Comparison of ENCODE assay signal across 17 mouse cellular contexts in the genomic region with DNA sequence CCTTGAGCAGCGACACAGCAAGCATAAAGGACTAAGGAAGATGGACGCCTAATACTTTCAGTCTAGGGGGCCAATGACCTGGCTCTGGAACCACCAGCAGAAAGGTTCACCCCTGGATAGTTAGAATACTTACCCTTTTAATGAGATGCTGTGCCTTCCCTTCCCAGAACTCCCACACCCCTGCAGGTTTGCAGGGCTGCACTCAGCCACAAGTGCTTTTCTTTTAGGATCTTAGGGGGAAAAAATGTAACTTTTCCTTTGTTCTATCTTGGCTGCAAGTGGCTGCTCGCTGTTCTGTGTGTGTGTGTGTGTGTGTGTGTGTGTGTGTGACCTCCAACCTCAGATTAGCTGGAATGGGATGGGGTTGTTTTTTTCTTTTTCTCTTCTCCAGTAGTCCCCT. TPM values are rescaled to one million over a fixed set of nuclear protein-coding genes. Genes with fewer than 3 reads are reported as not detected.
DNase-seq lines count a peak whose midpoint lies in the region; ATAC-seq lines count a peak whose summit lies in the region.
"Had no signal": no experiment of that assay in that cellular context is flagged by ENCODE, and none has a peak within 500 bp of the region (broad histone marks: within the 10 kb centered on the region; RNA-seq: fewer than 3 reads in every experiment).

No protein-coding gene starts in this region.

- no peak overlapping the region for H3K4me2 ChIP-seq in forebrain, embryonic 11.5 days (ENCODE audit: low read depth, low read length, severe bottlenecking)
- peak overlapping the region; percentile 29 for H3K4me2 ChIP-seq in hindbrain, embryonic 16.5 days (ENCODE audit: low read length)
- H3K4me2 ChIP-seq in neural tube, embryonic 14.5 days (ENCODE audit: low read depth, low read length) = peak overlapping the region; percentile 67; the same call in 1 of the 2 replicates
- H3K4me2 ChIP-seq: liver, embryonic 11.5 days; stomach, embryonic 15.5 days had no signal

- H3K27ac ChIP-seq in heart, embryonic 10.5 days = peak overlapping the region; percentile 17
- H3K27ac ChIP-seq in forebrain, embryonic 11.5 days (ENCODE audit: low read depth, low read length) = no peak overlapping the region
- peak overlapping the region; percentile 98 for H3K27ac ChIP-seq in hindbrain, embryonic 16.5 days (ENCODE audit: low read depth, low read length)
- H3K27ac ChIP-seq in neural tube, embryonic 14.5 days (ENCODE audit: low read depth, low read length) = peak overlapping the region; percentile 97; the same call in 1 of the 2 replicates

- no peak overlapping the region for H3K4me3 ChIP-seq in heart, embryonic 10.5 days
- H3K4me3 ChIP-seq in forebrain, embryonic 11.5 days (ENCODE audit: low read depth, low read length) = no peak overlapping the region
- no peak overlapping the region for H3K4me3 ChIP-seq in hindbrain, embryonic 16.5 days (ENCODE audit: low read length)
- H3K4me3 ChIP-seq in neural tube, embryonic 14.5 days (ENCODE audit: low read depth, low read length) = no peak overlapping the region
- H3K4me3 ChIP-seq: stomach, embryonic 15.5 days had no signal

- no peaks in the 10 kb centered on the region for H3K36me3 ChIP-seq in heart, embryonic 10.5 days
- no peaks in the 10 kb centered on the region for H3K36me3 ChIP-seq in forebrain, embryonic 11.5 days (ENCODE audit: control insufficient read depth, insufficient read depth, low read length)
- H3K36me3 ChIP-seq in hindbrain, embryonic 16.5 days (ENCODE audit: control insufficient read depth, insufficient read depth, low read length) = no peaks in the 10 kb centered on the region
- H3K36me3 ChIP-seq in neural tube, embryonic 14.5 days (ENCODE audit: control insufficient read depth, insufficient read depth, low read length) = no peaks in the 10 kb centered on the region
- H3K36me3 ChIP-seq: stomach, embryonic 15.5 days had no signal

- ATAC-seq in forebrain, embryonic 11.5 days (replicated peaks; ENCODE audit: low FRiP score) = no peak
- no peak for ATAC-seq in hindbrain, embryonic 16.5 days
- ATAC-seq in neural tube, embryonic 14.5 days (ENCODE audit: low read depth) = no peak

- H3K9me3 ChIP-seq in heart, embryonic 10.5 days = no peaks in the 10 kb centered on the region
- no peaks in the 10 kb centered on the region for H3K9me3 ChIP-seq in forebrain, embryonic 11.5 days (ENCODE audit: control insufficient read depth, low read length)
- H3K9me3 ChIP-seq in hindbrain, embryonic 16.5 days (ENCODE audit: control insufficient read depth, low read length) = no peaks in the 10 kb centered on the region
- H3K9me3 ChIP-seq in neural tube, embryonic 14.5 days (ENCODE audit: control insufficient read depth, low read length) = no peaks in the 10 kb centered on the region
- H3K9me3 ChIP-seq: stomach, embryonic 15.5 days had no signal

- WGBS in heart, embryonic 10.5 days = 76% methylated on average over 3 of the region's 3 CpGs
- 58% methylated on average over 3 of the region's 3 CpGs for WGBS in forebrain, embryonic 11.5 days
- 51% methylated on average over 3 of the region's 3 CpGs for WGBS in hindbrain, embryonic 16.5 days
- 55% methylated on average over 3 of the region's 3 CpGs for WGBS in neural tube, embryonic 14.5 days

- H3K4me1 ChIP-seq in heart, embryonic 10.5 days = peaks cover 77% of the 10 kb centered on the region
- H3K4me1 ChIP-seq in forebrain, embryonic 11.5 days (replicated peaks; ENCODE audit: control insufficient read depth, insufficient read depth, low read length) = peaks cover 68% of the 10 kb centered on the region
- peaks cover 55% of the 10 kb centered on the region for H3K4me1 ChIP-seq in hindbrain, embryonic 16.5 days (ENCODE audit: control insufficient read depth, insufficient read depth, low read depth, low read length)
- H3K4me1 ChIP-seq in neural tube, embryonic 14.5 days (ENCODE audit: control insufficient read depth, insufficient read depth, low read length) = peaks cover 57% of the 10 kb centered on the region

- no peak overlapping the region for H3K9ac ChIP-seq in forebrain, embryonic 11.5 days (ENCODE audit: low read length)
- 0 out of 2 replicates have a peak overlapping the region, but pooled peaks have one; percentile 3 for H3K9ac ChIP-seq in hindbrain, embryonic 16.5 days (ENCODE audit: low read depth, low read length)
- H3K9ac ChIP-seq in neural tube, embryonic 14.5 days (replicated peaks; ENCODE audit: low read depth, low read length) = peak overlapping the region; percentile 83; the same call in 1 of the 2 replicates
- H3K9ac ChIP-seq: stomach, embryonic 15.5 days had no signal

- DNase-seq in heart, embryonic 10.5 days (ENCODE audit: low spot score) = no peak
- DNase-seq in heart, postnatal 4 days = no peak
- peak; percentile 47 for DNase-seq in forebrain, embryonic 11.5 days (ENCODE audit: low spot score)
- no peak for DNase-seq in embryo, embryonic 10.5 days (ENCODE audit: low spot score)
- no peak for DNase-seq in thymus, postnatal 10 days (ENCODE audit: low spot score in 2 of 2)
- DNase-seq in urinary bladder, postnatal 4 days (ENCODE audit: low spot score in 2 of 2) = no peak
- DNase-seq: adrenal gland, postnatal 14 days; gastrocnemius, postnatal 36 days; heart, postnatal 36 days; kidney, postnatal 36 days; lung, postnatal 14 days; right cerebral cortex, postnatal 25 days had no signal

- no peaks in the 10 kb centered on the region for H3K27me3 ChIP-seq in heart, embryonic 10.5 days (ENCODE audit: insufficient read depth, poor library complexity, severe bottlenecking)
- H3K27me3 ChIP-seq in forebrain, embryonic 11.5 days (ENCODE audit: control insufficient read depth, insufficient read depth, low read length) = no peaks in the 10 kb centered on the region
- no peaks in the 10 kb centered on the region for H3K27me3 ChIP-seq in hindbrain, embryonic 16.5 days (replicated peaks; ENCODE audit: control insufficient read depth, insufficient read depth, low read length)
- H3K27me3 ChIP-seq in neural tube, embryonic 14.5 days (ENCODE audit: control insufficient read depth, insufficient read depth, low read length) = no peaks in the 10 kb centered on the region
- H3K27me3 ChIP-seq: stomach, embryonic 15.5 days had no signal

RNA-seq across cellular contexts. Expression of a gene that starts 35.3 kb away (rescaled TPM):
- 1,319 and 1,394 TPM in 2 replicates for polyA plus RNA-seq in heart, embryonic 10.5 days (2016; fragmentation: Nextera tagmentation; extraction: Ambion mirVana)
- 100 to 1,000 TPM; 435 TPM for total RNA-seq in heart, postnatal 4 days (2021)
- 5,083 and 5,852 TPM in 2 replicates for polyA plus RNA-seq in forebrain, embryonic 11.5 days (2014; fragmentation: Nextera tagmentation; extraction: Ambion mirVana)
- 15,480 and 15,543 TPM in 2 replicates for polyA plus RNA-seq in hindbrain, embryonic 16.5 days (2015; fragmentation: Nextera tagmentation; extraction: Ambion mirVana)
- polyA plus RNA-seq in neural tube, embryonic 14.5 days (2014; fragmentation: Nextera tagmentation; extraction: Ambion mirVana) = 13,706 and 14,496 TPM in 2 replicates

RNA-seq across cellular contexts. Expression of a gene that starts 35.4 kb away (rescaled TPM):
- polyA plus RNA-seq in heart, embryonic 10.5 days (2016; fragmentation: Nextera tagmentation; extraction: Ambion mirVana) = not detected in 2 replicates
- total RNA-seq in heart, postnatal 4 days (2021) = not detected
- not detected in 2 replicates for polyA plus RNA-seq in forebrain, embryonic 11.5 days (2014; fragmentation: Nextera tagmentation; extraction: Ambion mirVana)
- polyA plus RNA-seq in hindbrain, embryonic 16.5 days (2015; fragmentation: Nextera tagmentation; extraction: Ambion mirVana) = not detected in 2 replicates
- not detected in 2 replicates for polyA plus RNA-seq in neural tube, embryonic 14.5 days (2014; fragmentation: Nextera tagmentation; extraction: Ambion mirVana)
- total RNA-seq: adrenal gland, postnatal 14 days; gastrocnemius, postnatal 36 days; heart, postnatal 36 days; left cerebral cortex, adult 18-20 months had no signal
- polyA plus RNA-seq: liver, embryonic 11.5 days; stomach, embryonic 15.5 days had no signal

RNA-seq across cellular contexts. Expression of a gene that starts 40.9 kb away (rescaled TPM):
- 172 and 183 TPM in 2 replicates for polyA plus RNA-seq in heart, embryonic 10.5 days (2016; fragmentation: Nextera tagmentation; extraction: Ambion mirVana)
- total RNA-seq in heart, postnatal 4 days (2021) = 100 to 1,000 TPM; 200 to 203 TPM
- 142 and 160 TPM in 2 replicates for polyA plus RNA-seq in forebrain, embryonic 11.5 days (2014; fragmentation: Nextera tagmentation; extraction: Ambion mirVana)
- polyA plus RNA-seq in hindbrain, embryonic 16.5 days (2015; fragmentation: Nextera tagmentation; extraction: Ambion mirVana) = 20.8 and 23.3 TPM in 2 replicates
- polyA plus RNA-seq in neural tube, embryonic 14.5 days (2014; fragmentation: Nextera tagmentation; extraction: Ambion mirVana) = 7.3 and 11.5 TPM in 2 replicates

RNA-seq across cellular contexts. Expression of a gene that starts 54.4 kb away (rescaled TPM):
- 1,935 and 2,007 TPM in 2 replicates for polyA plus RNA-seq in heart, embryonic 10.5 days (2016; fragmentation: Nextera tagmentation; extraction: Ambion mirVana)
- total RNA-seq in heart, postnatal 4 days (2021) = 100 to 1,000 TPM; 873 to 889 TPM
- 2,366 and 2,605 TPM in 2 replicates for polyA plus RNA-seq in forebrain, embryonic 11.5 days (2014; fragmentation: Nextera tagmentation; extraction: Ambion mirVana)
- 1,672 and 1,683 TPM in 2 replicates for polyA plus RNA-seq in hindbrain, embryonic 16.5 days (2015; fragmentation: Nextera tagmentation; extraction: Ambion mirVana)
- polyA plus RNA-seq in neural tube, embryonic 14.5 days (2014; fragmentation: Nextera tagmentation; extraction: Ambion mirVana) = 1,186 and 1,301 TPM in 2 replicates
